Mouse (Mus musculus) forebrain, embryonic 15.5 days (tissue): ENCODE measurements around the gene Pcbp4. TPM values are rescaled to one million over a fixed set of nuclear protein-coding genes. Genes with fewer than 3 reads are reported as not detected.
A peak's percentile ranks its signal among the peaks of the same experiment; 100 is the strongest.

Source experiments
- ATAC-seq: fragments of 200-750 bp; cut with Nextera tagmentation; replicated peaks from 2 replicates; pipeline ENCODE4 v1.8.0; 2017; ENCODE audit warnings: mild to moderate bottlenecking, moderate TSS enrichment, moderate library complexity
- H3K27ac ChIP-seq: fragments of 300-500 bp; sonication (generic); replicated peaks from 2 replicates; pipeline ENCODE4 v1.5.1; 2015; ENCODE audit warnings: mild to moderate bottlenecking, inconsistent platforms
- H3K27me3 ChIP-seq: fragments of 300-500 bp; sonication (generic); 2 replicates; pipeline ENCODE4 v1.6.1; 2015; ENCODE audit warnings: inconsistent platforms
- H3K36me3 ChIP-seq: fragments of 300-500 bp; sonication (generic); 2 replicates; pipeline ENCODE4 v1.6.1; 2015; ENCODE audit warnings: mild to moderate bottlenecking, inconsistent platforms
- H3K4me1 ChIP-seq: fragments of 300-500 bp; sonication (generic); 2 replicates; pipeline ENCODE4 v1.6.1; 2015; ENCODE audit warnings: inconsistent platforms
- H3K4me2 ChIP-seq: fragments of 300-500 bp; sonication (generic); replicated peaks from 2 replicates; pipeline ENCODE4 v1.6.1; 2015; ENCODE audit warnings: mild to moderate bottlenecking, inconsistent platforms
- H3K4me3 ChIP-seq: fragments of 300-500 bp; sonication (generic); 2 replicates; pipeline ENCODE4 v1.5.1; 2015; ENCODE audit warnings: mild to moderate bottlenecking, inconsistent platforms
- H3K9ac ChIP-seq: fragments of 300-500 bp; sonication (generic); replicated peaks from 2 replicates; pipeline ENCODE4 v1.6.1; 2015; ENCODE audit warnings: mild to moderate bottlenecking, inconsistent platforms
- H3K9me3 ChIP-seq: fragments of 300-500 bp; sonication (generic); 2 replicates; pipeline ENCODE4 v1.6.1; 2016; ENCODE audit warnings: inconsistent platforms
- WGBS: fragments of 180-500 bp; shearing (Covaris S2); methylation state at CpG from one replicate; pipeline ENCODE4 v1.1.7; 2015; ENCODE audit warnings: mixed read lengths; 5-methylcytosine and 5-hydroxymethylcytosine counted together
- polyA plus RNA-seq: library from polyadenylated mRNA; unstranded; fragments of >200 nt; fragmentation: Nextera tagmentation; extraction: Ambion mirVana; gene quantifications from 2 replicates; pipeline ENCODE4 v1.2.1, GENCODE M21; 2015

Pcbp4 gene
- polyA plus RNA-seq, 1 experiment from 2014 or later = 251 TPM

DNA sequence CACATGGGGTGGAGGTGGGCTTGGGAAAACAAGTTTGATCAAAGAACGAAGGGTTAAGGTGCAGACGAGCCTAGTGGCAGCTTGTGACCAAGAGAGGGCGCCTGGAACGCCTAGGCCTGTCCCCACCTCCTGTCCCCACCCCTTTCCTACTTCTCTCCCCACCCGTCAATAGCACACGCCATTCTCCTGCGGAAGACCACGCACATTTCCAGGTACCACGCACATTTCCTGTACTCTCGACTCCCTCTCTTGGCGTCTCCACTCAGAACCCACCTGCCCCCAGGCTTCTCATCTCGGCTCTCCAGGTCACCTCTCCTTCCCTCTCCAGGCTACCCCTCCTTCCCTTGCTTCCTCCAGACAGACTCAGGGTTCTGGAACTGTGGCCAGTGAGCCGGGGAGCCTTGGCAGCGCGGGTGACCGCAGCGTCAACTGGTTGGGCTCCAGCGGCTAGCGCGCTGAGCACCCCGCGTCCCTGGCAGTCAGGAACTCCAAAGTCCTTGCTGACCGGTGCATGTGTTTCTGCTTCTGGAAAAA lies 4.5 kb upstream of the Pcbp4 start:
- Histone ChIP-seq H3K4me2 (peak overlapping the region; percentile 68), H3K9ac (peak overlapping the region; percentile 48), H3K36me3 (no peaks in the 10 kb centered on the region), H3K9me3 (no peaks in the 10 kb centered on the region), H3K27ac (peak overlapping the region; percentile 54; the same call in 1 of the 2 replicates), H3K4me3 (peak overlapping the region; percentile 39), H3K27me3 (no peaks in the 10 kb centered on the region), H3K4me1 (peaks cover 47% of the 10 kb centered on the region)
- ATAC-seq = peak; percentile 65
- WGBS = 1% methylated on average over 23 of the region's 23 CpGs

DNA sequence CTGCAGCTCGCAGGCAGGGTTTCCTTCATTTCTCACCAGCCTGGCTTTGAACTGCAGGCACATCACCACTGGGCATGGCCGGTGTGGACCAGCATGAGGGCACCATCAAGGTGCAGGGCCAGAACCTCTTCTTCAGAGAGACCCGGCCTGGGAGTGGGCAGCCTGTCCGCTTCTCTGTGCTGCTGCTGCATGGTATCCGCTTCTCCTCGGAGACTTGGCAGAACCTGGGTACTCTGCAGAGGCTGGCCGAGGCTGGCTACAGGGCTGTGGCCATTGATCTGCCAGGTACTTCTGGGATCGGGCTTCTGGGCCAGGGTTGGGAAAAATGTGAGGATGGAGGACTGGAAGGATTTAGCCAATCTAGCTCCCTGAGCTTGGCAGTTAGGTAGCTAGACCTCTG lies 3.1 kb upstream of the Pcbp4 start:
- no peaks in the 10 kb centered on the region for H3K9me3 ChIP-seq
- H3K36me3 ChIP-seq = no peaks in the 10 kb centered on the region
- no peak overlapping the region for H3K4me2 ChIP-seq
- ATAC-seq = no peak
- no peaks in the 10 kb centered on the region for H3K27me3 ChIP-seq
- peaks cover 51% of the 10 kb centered on the region for H3K4me1 ChIP-seq
- no peak overlapping the region for H3K9ac ChIP-seq
- WGBS = 93% methylated on average over 8 of the region's 8 CpGs
- H3K27ac ChIP-seq = no peak overlapping the region
- no peak overlapping the region for H3K4me3 ChIP-seq

DNA sequence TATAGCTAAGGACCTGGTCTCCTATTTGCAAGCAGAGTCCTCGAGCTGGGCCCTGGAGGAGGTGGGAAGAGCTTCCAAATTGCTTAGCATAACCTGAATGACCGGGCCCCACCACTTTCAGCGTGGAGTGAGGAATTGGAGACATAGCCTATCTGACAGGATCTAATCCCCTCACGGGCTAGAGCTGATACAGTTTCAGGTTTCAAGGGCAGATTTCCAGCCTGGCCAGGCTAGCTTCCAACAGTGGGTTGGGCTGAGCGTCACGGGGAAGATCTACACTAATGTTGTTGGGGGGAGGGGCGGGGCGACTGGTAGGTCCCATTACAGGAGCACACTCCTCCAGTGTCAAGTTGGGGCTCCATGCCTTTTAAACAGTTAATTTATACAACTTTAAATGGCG lies 2.4 kb upstream of the Pcbp4 start:
- ATAC-seq = no peak
- Histone ChIP-seq H3K4me2 (no peak overlapping the region), H3K27ac (no peak overlapping the region), H3K9ac (no peak overlapping the region), H3K36me3 (no peaks in the 10 kb centered on the region), H3K4me1 (peaks cover 58% of the 10 kb centered on the region), H3K9me3 (no peaks in the 10 kb centered on the region), H3K27me3 (no peaks in the 10 kb centered on the region), H3K4me3 (no peak overlapping the region)
- WGBS = 21% methylated on average over 9 of the region's 9 CpGs

DNA sequence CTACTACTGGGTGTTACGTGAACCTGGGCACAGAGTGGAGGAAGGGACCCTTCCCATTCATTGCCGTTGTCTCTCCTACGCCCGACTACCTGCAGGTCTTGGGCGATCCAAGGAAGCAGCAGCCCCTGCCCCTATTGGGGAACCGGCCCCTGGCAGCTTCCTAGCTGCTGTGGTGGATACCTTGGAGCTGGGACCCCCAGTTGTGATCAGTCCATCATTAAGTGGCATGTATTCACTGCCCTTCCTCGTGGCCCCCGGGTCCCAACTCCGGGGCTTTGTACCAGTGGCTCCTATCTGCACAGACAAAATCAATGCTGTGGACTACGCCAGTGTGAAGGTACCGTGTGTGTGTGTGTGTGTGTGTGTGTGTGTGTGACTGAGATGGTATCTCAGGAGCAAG lies 1.8 kb upstream of the Pcbp4 start:
- Histone ChIP-seq H3K36me3 (no peaks in the 10 kb centered on the region), H3K27me3 (no peaks in the 10 kb centered on the region), H3K4me3 (no peak overlapping the region), H3K9me3 (no peaks in the 10 kb centered on the region), H3K4me1 (peaks cover 62% of the 10 kb centered on the region), H3K9ac (no peak overlapping the region), H3K4me2 (no peak overlapping the region), H3K27ac (no peak overlapping the region)
- ATAC-seq = no peak
- 77% methylated on average over 11 of the region's 11 CpGs for WGBS

DNA sequence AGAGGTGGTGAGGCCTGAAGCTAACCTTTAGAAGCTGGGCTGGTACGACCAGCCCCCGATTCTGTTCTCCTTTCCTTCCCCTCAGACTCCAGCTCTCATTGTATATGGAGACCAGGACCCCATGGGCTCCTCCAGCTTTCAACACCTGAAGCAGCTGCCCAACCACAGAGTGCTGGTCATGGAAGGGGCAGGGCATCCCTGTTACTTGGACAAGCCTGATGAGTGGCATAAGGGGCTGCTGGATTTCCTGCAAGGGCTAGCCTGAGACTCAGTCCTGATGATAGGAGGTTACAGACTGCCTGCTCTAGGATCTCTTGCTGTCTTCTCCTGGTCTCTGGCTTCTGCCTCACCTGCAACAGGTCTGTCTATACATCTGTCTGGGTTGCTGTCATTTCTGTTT lies 1.2 kb upstream of the Pcbp4 start:
- Histone ChIP-seq H3K27me3 (no peaks in the 10 kb centered on the region), H3K4me1 (peaks cover 62% of the 10 kb centered on the region), H3K4me2 (no peak overlapping the region), H3K4me3 (no peak overlapping the region), H3K9ac (no peak overlapping the region), H3K27ac (no peak overlapping the region), H3K36me3 (no peaks in the 10 kb centered on the region), H3K9me3 (no peaks in the 10 kb centered on the region)
- no peak for ATAC-seq
- WGBS = 62% methylated on average over 2 of the region's 2 CpGs

DNA sequence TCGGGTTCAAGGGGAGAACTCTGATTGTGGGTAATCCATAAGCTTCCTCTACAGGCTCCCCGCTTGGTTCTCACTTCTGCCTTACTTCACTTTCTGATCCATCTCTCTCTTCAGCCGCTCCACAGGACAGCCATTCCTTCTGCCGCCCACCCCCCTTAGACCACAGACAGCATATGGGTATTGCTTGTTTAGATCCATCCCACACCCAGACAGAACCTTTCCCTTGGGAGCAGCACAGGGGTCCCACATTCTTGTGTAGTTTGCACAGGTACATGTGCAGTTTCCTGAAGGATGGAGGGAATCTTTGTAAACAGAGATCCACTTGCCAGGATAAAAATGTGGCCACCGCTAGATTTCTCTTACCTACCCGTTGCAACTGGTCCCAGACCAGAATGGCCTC lies 740 bp upstream of the Pcbp4 start:
- no peaks in the 10 kb centered on the region for H3K9me3 ChIP-seq
- H3K4me2 ChIP-seq = peak overlapping the region; percentile 96
- H3K36me3 ChIP-seq = no peaks in the 10 kb centered on the region
- no peak overlapping the region for H3K9ac ChIP-seq
- H3K27me3 ChIP-seq = no peaks in the 10 kb centered on the region
- 19% methylated on average over 6 of the region's 6 CpGs for WGBS
- H3K27ac ChIP-seq = peak overlapping the region; percentile 93
- H3K4me1 ChIP-seq = peaks cover 62% of the 10 kb centered on the region
- no peak for ATAC-seq
- H3K4me3 ChIP-seq = peak overlapping the region; percentile 77

DNA sequence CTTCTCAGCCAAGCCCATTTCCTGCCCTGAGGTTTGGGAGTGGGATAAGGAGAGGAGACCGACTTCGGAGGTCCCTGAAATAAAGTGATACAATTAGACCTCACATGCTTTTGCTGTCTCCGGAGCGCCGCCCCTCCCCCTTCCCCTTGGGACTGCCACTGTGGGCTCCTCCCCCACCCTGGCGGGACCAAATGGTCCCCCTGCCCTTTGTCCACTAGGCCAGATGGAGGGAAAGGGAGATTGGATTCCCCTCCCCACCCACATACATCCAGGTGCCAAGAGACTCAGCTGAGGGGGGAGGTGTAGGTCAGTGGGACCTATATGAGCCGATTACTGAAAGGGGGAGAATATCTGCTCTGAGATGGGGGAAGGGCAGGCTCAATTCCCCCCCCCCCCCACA lies 270 bp upstream of the Pcbp4 start:
- H3K27ac ChIP-seq = peak overlapping the region; percentile 93
- peaks cover 63% of the 10 kb centered on the region for H3K4me1 ChIP-seq
- H3K4me2 ChIP-seq = peak overlapping the region; percentile 96
- peak overlapping the region; percentile 77 for H3K4me3 ChIP-seq
- H3K9ac ChIP-seq = peak overlapping the region; percentile 88
- WGBS = 4% methylated on average over 6 of the region's 7 CpGs
- no peaks in the 10 kb centered on the region for H3K27me3 ChIP-seq
- ATAC-seq = no peak
- no peaks in the 10 kb centered on the region for H3K9me3 ChIP-seq
- H3K36me3 ChIP-seq = no peaks in the 10 kb centered on the region

DNA sequence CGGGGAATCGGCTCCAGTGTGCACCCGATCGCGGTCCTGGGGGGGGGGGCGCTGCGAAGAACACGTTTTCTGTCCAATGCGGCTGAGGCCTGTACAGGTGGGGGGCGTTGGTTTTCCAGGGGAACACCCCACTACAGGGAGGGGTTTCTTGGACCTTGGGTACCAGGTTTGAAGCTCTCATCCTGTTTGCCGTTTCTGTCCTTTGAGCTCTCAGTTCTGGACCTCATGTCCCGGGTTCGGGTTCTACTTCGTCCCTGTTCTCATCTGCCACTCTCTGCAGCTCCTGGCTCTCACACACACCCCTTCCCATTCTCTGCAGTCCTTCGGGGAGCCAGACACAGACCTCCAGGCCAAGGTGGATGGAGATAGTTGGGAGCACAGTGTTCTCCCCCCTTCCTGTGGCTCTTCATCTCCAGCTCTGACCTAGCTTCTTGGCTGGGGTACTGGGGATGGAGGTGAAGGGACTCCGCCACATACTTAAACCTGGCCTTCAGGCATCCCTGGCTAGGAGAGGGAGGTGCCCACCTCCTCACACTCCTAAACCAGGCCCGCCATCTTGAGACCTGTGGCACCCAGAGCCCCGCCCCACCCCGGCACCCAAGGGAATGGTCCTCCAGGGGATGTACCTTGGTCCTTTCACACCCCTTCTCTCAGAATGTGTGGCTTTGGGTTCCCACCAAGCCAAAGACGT lies 1.1 kb downstream of the Pcbp4 start:
- H3K4me1 ChIP-seq = peaks cover 61% of the 10 kb centered on the region
- peak overlapping the region; percentile 88 for H3K9ac ChIP-seq
- no peaks in the 10 kb centered on the region for H3K36me3 ChIP-seq
- H3K4me2 ChIP-seq = peak overlapping the region; percentile 96
- ATAC-seq = peak; percentile 11
- H3K9me3 ChIP-seq = no peaks in the 10 kb centered on the region
- no peaks in the 10 kb centered on the region for H3K27me3 ChIP-seq
- H3K4me3 ChIP-seq = peak overlapping the region; percentile 77
- under 1% methylated on average over 19 of the region's 20 CpGs for WGBS
- peak overlapping the region; percentile 93 for H3K27ac ChIP-seq

DNA sequence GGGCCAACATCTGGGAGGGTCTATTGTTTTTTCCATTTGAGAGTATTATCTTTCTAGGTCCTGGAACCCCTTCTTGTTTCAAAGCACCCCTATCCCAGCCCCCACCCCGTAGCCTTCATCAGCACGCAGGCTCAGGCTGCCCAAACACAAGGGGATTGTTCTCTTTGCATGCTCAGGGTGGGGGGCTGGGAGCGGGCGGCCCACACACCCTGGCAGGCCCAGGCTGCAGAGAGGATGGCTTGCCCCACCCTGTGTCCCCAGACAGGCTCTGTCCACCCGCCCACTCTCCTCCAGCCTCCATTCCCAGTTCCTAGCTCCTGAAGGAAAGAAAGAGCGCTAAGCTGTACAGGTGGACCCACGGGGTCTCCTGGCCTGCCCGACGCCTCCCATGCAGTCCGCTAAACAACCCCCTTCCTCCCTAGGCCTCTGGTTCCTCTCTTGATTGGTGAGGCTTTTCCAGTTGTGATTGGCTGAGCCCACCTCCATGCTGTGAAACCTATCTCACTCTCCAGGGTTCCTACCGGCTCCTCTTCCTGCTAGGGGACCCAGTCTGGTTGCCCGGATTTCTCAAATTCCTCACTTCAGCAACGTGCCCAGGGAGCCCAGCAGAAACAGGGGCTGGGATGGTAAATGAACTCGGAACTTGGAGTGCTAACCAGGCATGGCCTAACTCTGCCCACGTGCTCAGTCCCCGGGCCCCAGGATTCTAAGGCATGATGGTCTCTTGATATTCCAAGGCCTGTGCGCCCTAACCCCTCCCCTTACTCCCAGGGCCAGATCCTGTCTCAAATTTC lies 2.0 kb downstream of the Pcbp4 start:
- no peaks in the 10 kb centered on the region for H3K9me3 ChIP-seq
- peak overlapping the region; percentile 77 for H3K4me3 ChIP-seq
- H3K27ac ChIP-seq = peak overlapping the region; percentile 93
- H3K4me1 ChIP-seq = peaks cover 68% of the 10 kb centered on the region
- H3K4me2 ChIP-seq = peak overlapping the region; percentile 96
- H3K9ac ChIP-seq = peak overlapping the region; percentile 88
- under 1% methylated on average over 17 of the region's 17 CpGs for WGBS
- H3K36me3 ChIP-seq = 0 out of 2 replicates have a peak, but pooled peaks cover 3% of the 10 kb centered on the region
- ATAC-seq = peak; percentile 44
- H3K27me3 ChIP-seq = no peaks in the 10 kb centered on the region

DNA sequence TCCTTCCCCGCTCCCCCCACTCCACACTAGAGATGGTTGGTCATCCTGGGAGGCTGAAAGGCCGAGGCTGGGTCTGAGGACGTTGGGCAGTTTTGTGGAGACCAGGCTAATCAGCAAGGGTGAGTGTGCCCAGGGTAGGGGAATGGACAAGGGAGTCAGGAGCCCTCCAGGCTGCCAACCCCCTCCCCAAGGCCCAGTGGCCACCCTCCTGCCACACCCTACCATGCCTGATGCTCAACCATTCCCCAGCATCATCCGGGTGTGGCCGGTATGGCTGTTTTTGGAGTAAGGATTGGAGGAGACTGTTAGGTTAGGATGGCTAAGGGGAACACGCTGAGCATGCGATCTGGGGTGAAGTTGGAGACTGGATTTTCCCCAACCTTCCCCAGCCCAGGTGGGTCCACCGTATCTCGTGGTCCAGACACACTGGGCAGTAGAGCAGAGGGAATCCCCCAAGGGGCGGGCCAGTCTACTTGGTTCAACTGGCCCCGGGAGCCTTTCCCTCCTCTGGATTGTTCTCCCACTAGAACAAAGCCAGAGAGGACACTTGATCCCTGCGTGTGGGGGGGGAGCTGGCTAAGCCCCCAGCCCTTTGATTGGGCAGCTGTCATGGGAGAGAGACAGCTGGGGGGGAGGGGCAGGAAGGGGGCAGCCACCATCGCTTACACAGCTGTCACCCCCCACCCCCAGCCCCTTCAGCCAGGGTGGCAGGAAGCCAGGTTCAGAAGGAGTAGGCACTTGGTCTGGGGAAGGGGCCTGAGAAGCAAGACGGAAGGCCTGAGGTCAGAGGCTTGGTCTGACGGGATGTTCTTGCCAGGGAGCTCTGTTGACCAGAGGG lies 3.5 kb downstream of the Pcbp4 start:
- Histone ChIP-seq H3K9me3 (no peaks in the 10 kb centered on the region), H3K36me3 (peaks cover 14% of the 10 kb centered on the region; the same call in 1 of the 2 replicates), H3K4me2 (peak overlapping the region; percentile 96), H3K4me1 (peaks cover 64% of the 10 kb centered on the region), H3K4me3 (peak overlapping the region; percentile 77), H3K27me3 (no peaks in the 10 kb centered on the region), H3K27ac (peak overlapping the region; percentile 93), H3K9ac (peak overlapping the region; percentile 88)
- 22% methylated on average over 15 of the region's 15 CpGs for WGBS
- no peak for ATAC-seq

DNA sequence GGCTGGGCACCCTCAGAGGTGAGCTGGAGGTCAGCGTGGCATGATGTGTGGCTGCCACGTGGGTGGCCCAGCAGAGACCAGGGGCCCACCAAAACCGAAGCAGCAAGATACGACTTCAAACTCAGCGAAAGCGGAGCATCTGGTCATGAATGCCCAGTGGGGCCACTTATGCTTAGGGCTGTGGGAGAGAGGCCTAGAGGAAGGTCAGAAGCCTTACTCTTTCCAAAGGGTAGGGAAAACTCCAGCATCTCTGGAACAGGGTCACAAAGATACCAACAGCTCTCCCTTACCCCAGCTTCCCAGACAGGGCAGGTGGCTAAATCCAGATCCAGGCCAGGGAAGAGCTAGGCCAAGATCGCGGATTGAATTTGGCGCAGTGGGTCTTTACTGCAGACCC lies 4.1 kb downstream of the Pcbp4 start:
- Histone ChIP-seq H3K9me3 (no peaks in the 10 kb centered on the region), H3K36me3 (peaks cover 20% of the 10 kb centered on the region), H3K4me2 (peak overlapping the region; percentile 96), H3K27me3 (no peaks in the 10 kb centered on the region), H3K9ac (peak overlapping the region; percentile 88; the same call in 1 of the 2 replicates), H3K27ac (peak overlapping the region; percentile 93), H3K4me3 (peak overlapping the region; percentile 77), H3K4me1 (peaks cover 64% of the 10 kb centered on the region)
- no peak for ATAC-seq
- 38% methylated on average over 9 of the region's 9 CpGs for WGBS
